Mouse (Mus musculus): ENCODE measurements around the gene 1700061G19Rik. TPM values are rescaled to one million over a fixed set of nuclear protein-coding genes. Genes with fewer than 3 reads are reported as not detected.
"Not testable (repeated sequence)": the region's sequence is repeated elsewhere in the genome, so short reads cannot be mapped to it uniquely, and the experiment has no call there.

Gene 1700061G19Rik
- polyA plus RNA-seq, 1 experiment, result not detected

DNA sequence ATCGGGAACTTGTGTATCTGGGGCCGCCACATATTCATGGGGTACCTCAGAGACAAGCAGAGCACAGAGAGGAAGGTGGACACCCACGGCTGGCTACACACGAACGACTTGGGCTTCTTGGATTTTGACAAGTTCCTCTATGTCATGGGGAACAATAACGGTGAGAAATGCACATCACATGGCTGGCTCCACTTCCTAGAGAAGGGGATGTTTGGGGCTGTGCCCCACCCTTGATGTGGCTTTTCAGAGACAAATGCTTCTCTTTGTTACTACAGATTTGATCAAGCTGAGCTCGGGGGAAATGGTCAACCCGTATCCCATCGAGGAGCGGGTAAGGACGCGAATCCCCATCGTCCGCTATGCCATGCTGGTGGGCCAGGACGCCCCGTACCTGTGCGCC, 9.5 kb downstream of the 1700061G19Rik start:
- Histone ChIP-seq H3K27ac (ENCODE audit: insufficient read depth, low read depth, low read length) (no peak overlapping the region), H3K4me1 (ENCODE audit: control insufficient read depth, insufficient read depth, low read length) (peaks cover 19% of the 10 kb centered on the region), H3K4me3 (ENCODE audit: insufficient read depth, low read length) (no peak overlapping the region)
- TF ChIP-seq CTCF (IDR thresholded peaks at IDR 0.05; ENCODE audit: low read depth, low read length), result no peak
- TF ChIP-seq POLR2A (IDR thresholded peaks at IDR 0.05; ENCODE audit: borderline replicate concordance, low read depth, low read length), result no peak

DNA sequence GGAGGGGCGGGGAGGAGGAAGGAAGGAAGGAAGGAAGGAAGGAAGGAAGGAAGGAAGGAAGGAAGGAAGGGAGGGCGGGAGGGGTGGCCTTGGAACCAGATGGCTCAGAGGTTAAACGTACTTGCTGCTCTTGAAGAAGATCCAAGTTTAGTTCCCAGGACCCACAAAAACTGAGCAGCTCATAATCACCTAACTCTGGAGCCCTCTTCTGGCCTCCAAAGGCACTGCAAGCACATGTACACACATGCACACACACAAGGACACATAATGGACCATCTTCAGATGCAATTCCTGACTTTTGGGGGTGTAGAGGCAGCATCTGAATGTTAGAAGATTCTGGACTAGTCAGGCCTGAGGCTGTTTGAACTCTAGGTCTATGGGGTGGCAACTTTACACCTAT, 12.8 kb downstream of the 1700061G19Rik start:
- Histone ChIP-seq H3K4me3 (ENCODE audit: insufficient read depth, low read length) (no peak overlapping the region), H3K27ac (ENCODE audit: insufficient read depth, low read depth, low read length) (no peak overlapping the region), H3K4me1 (ENCODE audit: control insufficient read depth, insufficient read depth, low read length) (peaks cover 19% of the 10 kb centered on the region)
- TF ChIP-seq POLR2A (IDR thresholded peaks at IDR 0.05; ENCODE audit: borderline replicate concordance, low read depth, low read length), result no peak
- TF ChIP-seq CTCF (IDR thresholded peaks at IDR 0.05; ENCODE audit: low read depth, low read length), result no peak

DNA sequence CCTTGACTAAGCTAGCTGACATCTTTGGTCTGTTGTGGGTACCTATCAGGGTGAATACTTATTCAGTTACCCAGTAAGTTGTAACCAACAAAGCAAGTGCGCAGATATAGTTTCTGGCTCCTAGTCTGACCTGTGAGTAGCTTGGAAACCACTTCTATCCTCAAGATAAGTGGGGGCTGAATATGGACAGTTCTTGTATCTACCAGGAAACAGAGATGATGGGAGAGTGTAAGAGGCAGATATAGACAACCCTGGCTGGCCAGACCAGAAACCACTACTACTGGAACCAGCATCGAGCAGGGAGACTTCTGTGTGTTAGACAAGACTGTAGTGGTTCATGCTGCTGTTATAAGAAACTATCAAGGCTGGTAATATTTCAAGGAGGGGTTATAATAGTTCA, 14.7 kb downstream of the 1700061G19Rik start:
- no peak overlapping the region for H3K27ac ChIP-seq (ENCODE audit: insufficient read depth, low read depth, low read length)
- H3K4me1 ChIP-seq (ENCODE audit: control insufficient read depth, insufficient read depth, low read length), result peaks cover 3% of the 10 kb centered on the region
- H3K4me3 ChIP-seq (ENCODE audit: insufficient read depth, low read length), result no peak overlapping the region
- TF ChIP-seq CTCF (IDR thresholded peaks at IDR 0.05; ENCODE audit: low read depth, low read length) (no peak), POLR2A (IDR thresholded peaks at IDR 0.05; ENCODE audit: borderline replicate concordance, low read depth, low read length) (no peak)

DNA sequence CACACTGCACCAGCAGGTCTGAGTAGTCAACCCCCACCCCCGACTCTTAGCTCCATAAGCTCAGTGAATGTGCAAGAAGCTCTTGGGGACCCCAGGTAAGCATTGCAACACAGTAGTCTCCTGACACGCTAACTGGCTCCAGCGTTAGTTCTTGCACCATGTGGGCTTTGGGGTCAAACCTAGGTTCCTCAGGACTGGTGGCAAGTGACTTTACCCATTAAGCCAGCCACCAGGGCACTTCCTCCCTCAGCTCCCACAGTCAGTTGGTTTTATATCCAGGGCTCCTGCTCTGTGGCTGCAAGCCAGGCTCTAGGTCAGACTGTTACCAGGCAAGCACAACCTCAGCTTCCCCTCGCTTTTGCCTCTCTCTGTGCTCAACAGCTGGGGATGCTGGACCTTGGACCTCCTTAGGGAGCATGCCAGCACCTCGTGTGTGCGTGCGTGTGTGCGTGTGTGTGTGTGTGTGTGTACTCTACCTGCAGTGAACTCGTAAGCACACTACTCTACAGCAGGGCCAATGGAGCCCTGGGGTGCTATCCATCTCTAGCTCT, 20.2 kb downstream of the 1700061G19Rik start:
- TF ChIP-seq CTCF (IDR thresholded peaks at IDR 0.05; ENCODE audit: low read depth, low read length), result no peak
- TF ChIP-seq POLR2A (IDR thresholded peaks at IDR 0.05; ENCODE audit: borderline replicate concordance, low read depth, low read length), result no peak
- H3K4me3 ChIP-seq (ENCODE audit: insufficient read depth, low read length), result no peak overlapping the region
- no peaks in the 10 kb centered on the region for H3K4me1 ChIP-seq (ENCODE audit: control insufficient read depth, insufficient read depth, low read length)
- H3K27ac ChIP-seq (ENCODE audit: insufficient read depth, low read depth, low read length), result no peak overlapping the region

DNA sequence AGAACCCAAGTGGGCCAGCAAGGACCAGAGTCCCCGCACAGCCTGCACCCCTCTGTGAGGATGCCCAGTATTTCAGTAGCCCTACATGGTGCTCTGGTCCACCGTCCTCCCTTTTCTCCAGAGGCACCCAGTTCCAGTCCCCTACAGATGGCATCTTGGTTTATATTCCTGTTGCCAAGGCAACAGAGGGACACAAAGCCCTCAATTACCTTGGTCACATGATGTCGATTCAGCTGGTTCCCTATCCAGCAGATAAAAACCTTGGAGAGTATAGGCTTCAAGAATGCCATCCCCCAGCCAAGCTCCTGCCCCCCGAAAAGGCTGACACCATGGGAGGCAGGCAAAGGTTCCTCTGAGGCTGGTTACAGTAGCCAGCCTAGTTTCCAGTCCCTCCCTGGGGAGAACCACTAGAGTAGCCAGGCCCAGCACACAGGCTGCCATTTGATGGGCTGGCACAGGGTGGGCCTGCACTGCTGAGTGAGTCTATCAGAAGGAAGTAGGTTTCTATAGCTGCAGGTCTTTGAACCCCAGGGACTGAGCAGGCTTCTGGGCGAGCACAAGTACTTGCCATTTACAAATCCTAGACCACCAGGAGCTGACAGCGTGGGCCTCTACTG, 21.3 kb downstream of the 1700061G19Rik start:
- Histone ChIP-seq H3K4me1 (ENCODE audit: control insufficient read depth, insufficient read depth, low read length) (no peaks in the 10 kb centered on the region), H3K27ac (ENCODE audit: insufficient read depth, low read depth, low read length) (no peak overlapping the region), H3K4me3 (ENCODE audit: insufficient read depth, low read length) (no peak overlapping the region)
- TF ChIP-seq CTCF (IDR thresholded peaks at IDR 0.05; ENCODE audit: low read depth, low read length) (no peak), POLR2A (IDR thresholded peaks at IDR 0.05; ENCODE audit: borderline replicate concordance, low read depth, low read length) (no peak)

DNA sequence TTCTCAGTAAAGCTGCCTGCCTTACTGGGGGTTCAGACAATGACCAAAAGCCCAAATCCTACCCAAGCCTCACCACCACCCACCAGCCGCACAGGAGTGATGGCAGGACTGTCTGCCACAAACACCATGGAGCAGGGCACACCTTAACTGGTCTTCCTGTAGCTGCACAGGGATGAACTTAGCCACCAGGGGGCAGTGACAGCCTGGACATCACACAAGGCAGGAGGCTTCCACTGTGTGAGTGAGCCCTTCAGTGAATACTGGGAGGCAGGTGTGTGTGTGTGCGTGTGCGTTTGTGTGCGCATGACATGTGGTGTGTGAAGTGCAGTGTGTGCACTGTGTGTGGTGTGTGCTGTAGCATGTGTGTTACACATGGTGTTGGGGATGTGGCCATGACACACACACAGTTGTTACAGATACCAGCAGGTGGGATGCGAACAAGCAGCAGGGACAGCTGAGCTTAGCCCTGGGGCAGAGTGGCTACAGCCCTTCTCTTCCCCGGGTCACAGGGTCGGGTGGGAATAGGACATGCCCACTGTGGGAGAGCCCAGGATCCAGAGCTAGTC, 22.4 kb downstream of the 1700061G19Rik start:
- no peak overlapping the region for H3K4me3 ChIP-seq (ENCODE audit: insufficient read depth, low read length)
- H3K27ac ChIP-seq (ENCODE audit: insufficient read depth, low read depth, low read length), result no peak overlapping the region
- no peaks in the 10 kb centered on the region for H3K4me1 ChIP-seq (ENCODE audit: control insufficient read depth, insufficient read depth, low read length)
- TF ChIP-seq POLR2A (IDR thresholded peaks at IDR 0.05; ENCODE audit: borderline replicate concordance, low read depth, low read length) (no peak), CTCF (IDR thresholded peaks at IDR 0.05; ENCODE audit: low read depth, low read length) (peak; percentile 67)

DNA sequence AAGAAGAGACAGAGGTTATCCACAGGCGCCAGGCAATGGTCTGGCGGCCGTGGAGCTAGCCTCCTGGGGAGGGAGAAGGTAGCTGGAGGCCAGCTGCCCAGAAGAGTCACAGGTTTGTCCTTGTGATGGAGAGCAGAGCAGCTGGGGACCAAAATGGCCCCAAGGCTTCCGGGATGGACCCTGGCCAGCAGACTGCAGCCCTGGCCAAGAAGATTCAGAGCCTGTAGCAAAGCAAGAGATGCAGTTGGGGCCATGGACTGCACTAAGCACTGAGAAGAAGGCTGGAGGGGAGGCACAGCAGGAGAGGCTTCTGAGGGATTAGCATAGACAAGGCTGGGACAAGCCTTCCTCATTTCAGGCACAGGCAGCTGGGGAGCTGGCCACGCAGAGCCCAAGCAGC, 27.4 kb downstream of the 1700061G19Rik start:
- TF ChIP-seq CTCF (IDR thresholded peaks at IDR 0.05; ENCODE audit: low read depth, low read length), result no peak
- TF ChIP-seq POLR2A (IDR thresholded peaks at IDR 0.05; ENCODE audit: borderline replicate concordance, low read depth, low read length), result no peak

DNA sequence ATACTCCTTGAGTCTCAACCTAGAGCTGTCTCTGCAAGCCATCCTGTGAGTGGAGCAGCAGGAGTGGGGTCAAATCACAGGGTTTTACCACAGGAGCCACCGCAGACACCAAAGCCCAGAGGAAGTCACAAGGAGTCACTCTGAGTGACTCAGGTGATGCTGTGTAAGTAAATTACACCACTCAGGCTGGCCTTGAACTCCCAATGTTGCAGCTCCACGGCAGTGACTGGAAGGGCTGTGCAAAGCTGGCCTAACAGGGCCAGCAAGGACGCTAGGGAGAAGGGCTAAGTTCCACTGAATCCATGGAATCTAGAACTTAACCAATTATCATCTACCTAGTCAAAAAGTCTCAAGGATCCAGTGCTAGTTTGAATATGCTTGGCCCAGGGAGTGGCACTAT, 30.9 kb downstream of the 1700061G19Rik start:
- TF ChIP-seq POLR2A (IDR thresholded peaks at IDR 0.05; ENCODE audit: borderline replicate concordance, low read depth, low read length) (no peak), CTCF (IDR thresholded peaks at IDR 0.05; ENCODE audit: low read depth, low read length) (no peak)

More for the DNA sequence above, 27.4 kb downstream of the 1700061G19Rik start:
- Histone ChIP-seq H3K4me1 (ENCODE audit: control insufficient read depth, insufficient read depth, low read length) (peaks cover 10% of the 10 kb centered on the region), H3K4me3 (ENCODE audit: insufficient read depth, low read length) (no peak overlapping the region), H3K27ac (ENCODE audit: insufficient read depth, low read depth, low read length) (no peak overlapping the region)

DNA sequence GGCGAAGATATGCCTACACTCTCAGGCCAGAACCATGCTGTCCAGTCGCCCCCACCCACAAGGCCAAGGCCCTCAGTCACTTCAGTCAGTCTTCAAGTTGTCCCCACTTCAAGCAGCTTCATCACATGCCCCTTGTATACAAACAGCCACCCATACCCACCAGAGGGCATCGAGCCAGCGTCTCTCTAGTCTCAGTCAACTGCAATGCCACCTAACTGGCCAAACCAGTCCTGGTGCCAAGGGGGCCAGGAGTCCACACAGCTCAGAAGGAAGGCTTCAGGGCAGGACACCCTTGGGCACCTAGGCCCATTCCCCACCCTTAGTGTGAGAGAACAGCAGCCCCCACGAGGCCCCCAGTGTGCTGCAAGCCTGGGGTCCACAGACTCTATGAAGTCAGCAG, 31.8 kb downstream of the 1700061G19Rik start:
- Histone ChIP-seq H3K27ac (ENCODE audit: insufficient read depth, low read depth, low read length) (no peak overlapping the region), H3K4me1 (ENCODE audit: control insufficient read depth, insufficient read depth, low read length) (peaks cover 12% of the 10 kb centered on the region), H3K4me3 (ENCODE audit: insufficient read depth, low read length) (no peak overlapping the region)
- no peak for TF ChIP-seq CTCF (IDR thresholded peaks at IDR 0.05; ENCODE audit: low read depth, low read length)
- no peak for TF ChIP-seq POLR2A (IDR thresholded peaks at IDR 0.05; ENCODE audit: borderline replicate concordance, low read depth, low read length)

More for the DNA sequence above, 30.9 kb downstream of the 1700061G19Rik start:
- H3K4me3 ChIP-seq (ENCODE audit: insufficient read depth, low read length), result no peak overlapping the region
- H3K27ac ChIP-seq (ENCODE audit: insufficient read depth, low read depth, low read length), result no peak overlapping the region
- peaks cover 12% of the 10 kb centered on the region for H3K4me1 ChIP-seq (ENCODE audit: control insufficient read depth, insufficient read depth, low read length)

DNA sequence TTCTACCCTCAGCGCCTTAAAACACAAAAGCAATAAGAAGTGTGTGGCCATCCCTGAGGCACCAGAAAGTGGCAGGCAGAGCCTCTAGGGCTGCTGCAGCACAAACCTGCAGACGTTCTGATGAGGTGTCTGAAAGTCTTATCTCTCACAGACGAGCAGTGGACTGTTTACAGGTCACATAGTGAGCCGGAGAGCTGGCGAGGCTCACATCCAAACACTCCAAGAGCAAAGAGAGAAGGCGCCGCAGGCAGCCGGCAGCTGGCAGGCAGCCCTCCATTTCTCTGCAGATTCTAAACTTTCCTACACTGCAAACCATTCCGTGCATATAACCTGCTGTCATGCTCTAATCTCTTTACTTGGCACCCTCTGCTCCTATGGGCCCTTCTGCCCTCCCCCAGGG, 32.6 kb downstream of the 1700061G19Rik start:
- TF ChIP-seq CTCF (IDR thresholded peaks at IDR 0.05; ENCODE audit: low read depth, low read length) (no peak), POLR2A (IDR thresholded peaks at IDR 0.05; ENCODE audit: borderline replicate concordance, low read depth, low read length) (no peak)
- Histone ChIP-seq H3K27ac (ENCODE audit: insufficient read depth, low read depth, low read length) (no peak overlapping the region), H3K4me1 (ENCODE audit: control insufficient read depth, insufficient read depth, low read length) (peaks cover 12% of the 10 kb centered on the region), H3K4me3 (ENCODE audit: insufficient read depth, low read length) (no peak overlapping the region)

DNA sequence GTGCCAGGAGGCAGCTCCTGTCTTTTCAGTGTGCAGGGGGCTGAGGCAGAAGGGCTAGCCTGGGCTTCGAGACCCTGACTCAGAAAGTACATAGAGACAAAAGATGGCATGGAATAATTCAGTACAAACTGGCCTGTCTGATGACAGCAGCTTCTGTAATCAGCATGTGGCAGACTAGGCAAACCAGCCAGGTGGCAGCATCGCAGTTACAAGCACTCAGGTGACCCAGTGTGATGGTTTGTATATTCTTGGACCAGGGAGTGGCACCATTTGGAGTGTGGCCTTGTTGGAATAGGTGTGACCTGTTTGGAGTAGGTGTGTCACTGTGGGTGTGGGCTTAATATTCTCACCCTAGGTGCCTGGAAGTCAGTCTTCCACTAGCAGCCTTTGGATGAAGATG, 34.5 kb downstream of the 1700061G19Rik start:
- not testable (repeated sequence) for H3K27ac ChIP-seq (ENCODE audit: insufficient read depth, low read depth, low read length); H3K4me3 ChIP-seq (ENCODE audit: insufficient read depth, low read length)
- peaks cover 12% of the 10 kb centered on the region for H3K4me1 ChIP-seq (ENCODE audit: control insufficient read depth, insufficient read depth, low read length)

Data from bone marrow macrophage, adult 2 months (primary cell).